In genomic region chr13:9187566-9188530, GRCm38 (mm10) we compare ENCODE assay signal across 9 mouse cellular contexts.
DNase-seq lines count a peak whose midpoint lies in the region; ATAC-seq lines count a peak whose summit lies in the region.
"Had no signal": no experiment of that assay in that cellular context is flagged by ENCODE, and none has a peak within 500 bp of the region (broad histone marks: within the 10 kb centered on the region; RNA-seq: fewer than 3 reads in every experiment).

No protein-coding gene starts in this region.

- WGBS in limb, embryonic 13.5 days = 58% methylated on average over 22 of the region's 22 CpGs
- 78% methylated on average over 22 of the region's 22 CpGs for WGBS in limb, embryonic 10.5 days
- WGBS in embryonic facial prominence, embryonic 10.5 days = 59% methylated on average over 22 of the region's 22 CpGs
- 52% methylated on average over 22 of the region's 22 CpGs for WGBS in hindbrain, embryonic 12.5 days
- 47% methylated on average over 22 of the region's 22 CpGs for WGBS in neural tube, embryonic 14.5 days

- peaks cover 19% of the 10 kb centered on the region for H3K4me1 ChIP-seq in limb, embryonic 13.5 days
- peaks cover 24% of the 10 kb centered on the region for H3K4me1 ChIP-seq in limb, embryonic 10.5 days
- peaks cover 34% of the 10 kb centered on the region for H3K4me1 ChIP-seq in embryonic facial prominence, embryonic 10.5 days
- H3K4me1 ChIP-seq in hindbrain, embryonic 12.5 days = peaks cover 17% of the 10 kb centered on the region
- H3K4me1 ChIP-seq in neural tube, embryonic 14.5 days (ENCODE audit: control insufficient read depth, insufficient read depth, low read length) = peaks cover 9% of the 10 kb centered on the region; the same call in 1 of the 2 replicates

- H3K4me2 ChIP-seq in limb, embryonic 13.5 days (replicated peaks) = no peak overlapping the region; the same call in 1 of the 2 replicates
- peak overlapping the region; percentile 13; the same call in 1 of the 2 replicates for H3K4me2 ChIP-seq in hindbrain, embryonic 12.5 days (replicated peaks)
- peak overlapping the region; percentile 5; the same call in 1 of the 2 replicates for H3K4me2 ChIP-seq in neural tube, embryonic 14.5 days (ENCODE audit: low read depth, low read length)

- no peaks in the 10 kb centered on the region for H3K9me3 ChIP-seq in limb, embryonic 13.5 days
- H3K9me3 ChIP-seq in limb, embryonic 10.5 days (replicated peaks) = no peaks in the 10 kb centered on the region
- no peaks in the 10 kb centered on the region for H3K9me3 ChIP-seq in embryonic facial prominence, embryonic 10.5 days
- no peaks in the 10 kb centered on the region for H3K9me3 ChIP-seq in hindbrain, embryonic 12.5 days (replicated peaks)
- no peaks in the 10 kb centered on the region for H3K9me3 ChIP-seq in neural tube, embryonic 14.5 days (ENCODE audit: control insufficient read depth, low read length)

- no peak overlapping the region for H3K9ac ChIP-seq in limb, embryonic 13.5 days
- H3K9ac ChIP-seq in hindbrain, embryonic 12.5 days = 0 out of 2 replicates have a peak overlapping the region, but pooled peaks have one; percentile 15
- peak overlapping the region; percentile 21; the same call in 1 of the 2 replicates for H3K9ac ChIP-seq in neural tube, embryonic 14.5 days (replicated peaks; ENCODE audit: low read depth, low read length)

- ATAC-seq in limb, embryonic 13.5 days (ENCODE audit: low FRiP score, low read depth) = peak; percentile 1; the same call in 1 of the 2 replicates
- ATAC-seq in hindbrain, embryonic 12.5 days (ENCODE audit: low FRiP score) = no peak
- peak; percentile 35 for ATAC-seq in neural tube, embryonic 14.5 days (ENCODE audit: low read depth)
- ATAC-seq in megakaryocyte-erythroid progenitor cell, adult 5-6 weeks (replicated peaks; ENCODE audit: low FRiP score, low TSS enrichment, poor library complexity, severe bottlenecking) = no peak

- H3K27ac ChIP-seq in limb, embryonic 13.5 days = no peak overlapping the region
- H3K27ac ChIP-seq in limb, embryonic 10.5 days = no peak overlapping the region
- peak overlapping the region; percentile 19; the same call in 1 of the 2 replicates for H3K27ac ChIP-seq in embryonic facial prominence, embryonic 10.5 days (replicated peaks)
- no peak overlapping the region for H3K27ac ChIP-seq in hindbrain, embryonic 12.5 days
- no peak overlapping the region for H3K27ac ChIP-seq in neural tube, embryonic 14.5 days (ENCODE audit: low read depth, low read length)

- DNase-seq in limb, embryonic 10.5 days (ENCODE audit: low spot score) = no peak
- DNase-seq in embryonic facial prominence, embryonic 10.5 days (ENCODE audit: low spot score) = no peak
- no peak for DNase-seq in adrenal gland, adult 8-10 months
- DNase-seq: kidney, postnatal 36 days; thymus, adult 2 months had no signal

- no peaks in the 10 kb centered on the region for H3K27me3 ChIP-seq in limb, embryonic 13.5 days
- no peaks in the 10 kb centered on the region for H3K27me3 ChIP-seq in limb, embryonic 10.5 days (ENCODE audit: low read depth, poor library complexity, severe bottlenecking)
- H3K27me3 ChIP-seq in embryonic facial prominence, embryonic 10.5 days (replicated peaks; ENCODE audit: low read depth, poor library complexity, severe bottlenecking) = no peaks in the 10 kb centered on the region
- H3K27me3 ChIP-seq in hindbrain, embryonic 12.5 days = no peaks in the 10 kb centered on the region
- no peaks in the 10 kb centered on the region for H3K27me3 ChIP-seq in neural tube, embryonic 14.5 days (ENCODE audit: control insufficient read depth, insufficient read depth, low read length)

- H3K36me3 ChIP-seq in limb, embryonic 13.5 days = no peaks in the 10 kb centered on the region
- no peaks in the 10 kb centered on the region for H3K36me3 ChIP-seq in limb, embryonic 10.5 days
- no peaks in the 10 kb centered on the region for H3K36me3 ChIP-seq in embryonic facial prominence, embryonic 10.5 days (replicated peaks)
- H3K36me3 ChIP-seq in hindbrain, embryonic 12.5 days = no peaks in the 10 kb centered on the region
- no peaks in the 10 kb centered on the region for H3K36me3 ChIP-seq in neural tube, embryonic 14.5 days (ENCODE audit: control insufficient read depth, insufficient read depth, low read length)

- no peak overlapping the region for H3K4me3 ChIP-seq in limb, embryonic 13.5 days
- H3K4me3 ChIP-seq in limb, embryonic 10.5 days = no peak overlapping the region
- no peak overlapping the region for H3K4me3 ChIP-seq in embryonic facial prominence, embryonic 10.5 days
- no peak overlapping the region for H3K4me3 ChIP-seq in hindbrain, embryonic 12.5 days
- no peak overlapping the region for H3K4me3 ChIP-seq in neural tube, embryonic 14.5 days (ENCODE audit: low read depth, low read length)

Comparison
In these comparisons a context has a peak if more than half of its experiments do, and no peak if none do; other contexts are left out.
1. ATAC-seq: peak in limb, embryonic 13.5 days (single experiment) and neural tube, embryonic 14.5 days (single experiment); none in hindbrain, embryonic 12.5 days (single experiment) and megakaryocyte-erythroid progenitor cell, adult 5-6 weeks (single experiment).